Mouse (Mus musculus) right cerebral cortex, postnatal 4 days (tissue): ENCODE results near the gene Myo10.

ENCODE experiments used
- DNase-seq: peaks from one replicate; pipeline ENCODE4 v3.0.0-alpha.2; 2022

Gene Myo10

DNA sequence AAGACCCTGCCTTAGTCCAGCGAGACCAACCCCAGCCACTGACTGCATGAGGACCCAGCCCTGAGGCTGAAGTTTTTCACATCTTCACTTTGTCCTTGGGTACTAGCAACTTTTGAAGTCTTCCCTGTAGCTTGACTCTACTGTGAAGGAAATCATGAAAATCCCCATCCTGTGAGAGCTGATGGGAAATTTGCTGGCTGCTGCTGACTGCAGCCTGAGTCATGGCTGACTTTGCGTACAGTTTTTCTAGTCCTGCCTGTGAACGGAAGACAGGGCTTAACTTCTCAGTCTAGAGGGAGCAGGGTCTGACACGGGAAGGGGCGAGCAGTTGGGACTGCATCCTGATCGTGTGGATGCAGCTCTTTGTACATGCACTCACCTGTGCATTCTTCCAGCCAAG, 30.6 kb downstream of the Myo10 start:
- no peak for DNase-seq

- DNase-seq = no peak
Observed at GRCm38 (mm10) chr15:25653680-25654079, 31.4 kb downstream of the Myo10 start.

DNA sequence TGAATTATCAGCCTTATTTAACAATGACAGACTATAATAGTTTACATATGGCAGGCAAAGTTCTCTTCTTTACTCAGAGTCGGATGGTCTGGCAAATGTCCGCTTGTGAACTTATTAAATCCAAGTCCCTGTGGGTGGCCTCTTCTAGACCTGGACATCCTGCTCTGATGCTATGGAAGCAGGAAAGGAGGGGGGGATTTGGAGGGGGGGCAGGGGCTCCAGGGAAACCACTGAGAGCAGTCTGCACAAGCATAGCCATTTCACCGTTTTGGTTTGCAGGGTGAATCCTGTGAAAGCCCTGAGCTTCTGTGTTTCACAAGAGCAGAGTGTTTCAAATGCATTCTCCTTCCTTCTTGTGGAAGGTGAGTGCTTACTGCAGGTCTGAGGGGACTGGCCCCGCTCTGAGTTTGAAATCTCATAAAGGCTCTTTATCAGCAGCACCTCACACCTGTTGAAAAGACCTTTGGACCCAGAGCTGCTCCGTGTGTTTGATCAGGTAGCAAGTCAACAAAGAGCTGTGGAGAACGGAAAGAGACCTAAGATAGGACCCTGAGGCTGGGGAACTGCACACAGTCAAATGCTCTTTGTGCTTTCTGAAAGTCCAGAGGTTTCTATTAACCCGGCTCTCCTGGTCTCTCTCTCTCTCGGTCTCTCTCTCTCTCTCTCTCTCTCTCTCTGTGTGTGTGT, 40.7 kb downstream of the Myo10 start:
- no peak for DNase-seq

DNA sequence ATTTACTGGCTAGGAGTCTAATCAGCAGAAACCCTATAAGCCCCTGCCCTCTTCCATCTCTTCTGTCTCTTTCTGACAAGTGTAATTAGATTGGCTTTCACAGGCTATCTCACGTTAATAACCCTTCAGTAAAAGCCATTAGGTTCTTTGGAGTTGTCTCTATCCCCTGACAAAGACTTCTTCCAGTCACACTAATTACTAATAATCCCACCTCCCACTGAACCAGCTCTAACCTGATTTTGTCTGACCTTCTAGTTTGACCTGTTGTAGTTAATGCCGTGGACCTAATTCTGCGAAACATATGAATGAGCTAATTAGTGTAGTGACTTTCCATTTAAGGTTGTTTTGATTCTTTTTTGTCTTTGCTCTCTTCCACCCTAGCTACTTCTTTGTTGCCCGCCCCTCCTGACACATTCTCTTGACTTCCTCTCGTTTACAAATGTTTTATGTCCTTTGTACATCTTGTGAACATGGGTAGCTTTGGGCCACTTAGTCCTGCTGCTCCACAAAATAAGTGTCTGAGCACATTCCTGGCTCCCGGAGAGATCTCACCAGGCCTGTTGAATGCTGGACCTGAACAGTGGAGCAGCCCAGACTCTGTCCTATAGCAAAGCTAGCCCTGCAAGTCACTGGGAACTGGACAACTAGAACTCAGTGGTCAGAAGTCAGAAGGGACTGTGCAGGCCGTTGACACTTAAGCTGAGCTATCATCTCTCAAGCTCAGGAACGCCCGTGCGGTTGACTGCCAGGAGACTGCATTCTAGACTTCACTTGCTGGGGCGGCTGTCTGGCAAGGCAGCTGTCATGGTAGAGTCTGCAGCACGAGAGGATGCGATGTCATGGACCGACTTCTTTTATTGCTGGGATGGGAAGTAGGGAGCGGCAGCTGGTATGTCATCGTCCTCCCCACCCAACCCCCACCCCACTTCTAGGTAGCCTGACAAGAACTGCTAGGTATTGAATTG, 47.2 kb downstream of the Myo10 start:
- no peak for DNase-seq

- DNase-seq = no peak
Observed at GRCm38 (mm10) chr15:25673231-25673980, 51.1 kb downstream of the Myo10 start.

DNA sequence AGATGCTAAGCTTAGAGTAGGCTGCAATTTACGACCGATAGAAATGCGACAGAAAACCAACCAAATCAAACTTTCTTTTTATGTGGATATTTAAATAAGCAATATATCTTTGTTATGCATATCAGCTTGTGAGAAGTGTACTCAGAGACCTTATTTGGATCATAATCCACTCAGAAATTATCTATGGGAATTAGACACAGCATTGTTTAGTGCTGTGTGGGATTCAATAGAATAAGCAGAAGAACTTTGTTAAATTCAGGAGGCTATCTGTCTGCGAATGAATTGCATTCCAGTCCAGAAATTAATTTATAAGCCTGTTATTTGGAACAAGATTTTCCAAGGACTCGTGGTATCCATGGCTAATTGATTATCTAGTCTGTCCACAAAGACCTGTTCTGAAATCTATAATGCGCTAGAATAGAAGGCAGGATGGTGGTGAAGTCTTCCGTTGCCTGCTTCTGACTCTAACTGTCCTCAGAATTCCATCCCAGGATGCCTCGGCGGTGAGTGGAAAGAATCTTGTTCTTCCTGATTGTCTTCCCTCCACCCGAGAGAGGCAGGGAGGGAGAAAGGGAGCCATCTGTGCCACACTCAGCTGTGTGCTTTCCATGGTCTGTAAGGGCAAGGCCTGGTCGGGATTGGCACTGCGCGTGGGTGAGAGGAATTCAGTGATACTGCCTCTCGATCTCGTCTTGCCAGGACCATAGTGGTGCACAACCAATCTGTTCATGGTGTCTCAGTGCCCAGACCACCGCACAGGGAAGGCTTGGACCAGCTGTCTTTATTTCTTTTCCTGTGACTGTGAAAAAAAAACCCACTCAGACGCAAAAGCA, 52.0 kb downstream of the Myo10 start:
- peak; percentile 23 for DNase-seq

DNA sequence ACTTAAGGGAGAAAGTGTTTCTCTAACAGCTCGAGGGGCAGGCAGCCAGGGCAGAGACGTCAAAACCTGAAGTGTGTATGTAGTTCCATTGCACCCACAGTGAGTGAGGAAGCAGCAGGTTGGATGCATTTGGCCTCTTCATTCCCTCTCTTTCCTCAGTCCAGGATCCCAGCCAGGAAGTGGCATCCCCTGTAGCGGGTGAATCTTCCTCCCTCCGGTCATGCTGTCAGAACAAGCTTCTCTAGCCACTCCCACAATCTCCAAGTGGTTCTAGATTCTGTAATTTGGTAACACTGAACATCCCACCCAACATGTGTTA, 52.6 kb downstream of the Myo10 start:
- DNase-seq = no peak

- no peak for DNase-seq
Observed at GRCm38 (mm10) chr15:25675359-25675758, 53.0 kb downstream of the Myo10 start.

DNA sequence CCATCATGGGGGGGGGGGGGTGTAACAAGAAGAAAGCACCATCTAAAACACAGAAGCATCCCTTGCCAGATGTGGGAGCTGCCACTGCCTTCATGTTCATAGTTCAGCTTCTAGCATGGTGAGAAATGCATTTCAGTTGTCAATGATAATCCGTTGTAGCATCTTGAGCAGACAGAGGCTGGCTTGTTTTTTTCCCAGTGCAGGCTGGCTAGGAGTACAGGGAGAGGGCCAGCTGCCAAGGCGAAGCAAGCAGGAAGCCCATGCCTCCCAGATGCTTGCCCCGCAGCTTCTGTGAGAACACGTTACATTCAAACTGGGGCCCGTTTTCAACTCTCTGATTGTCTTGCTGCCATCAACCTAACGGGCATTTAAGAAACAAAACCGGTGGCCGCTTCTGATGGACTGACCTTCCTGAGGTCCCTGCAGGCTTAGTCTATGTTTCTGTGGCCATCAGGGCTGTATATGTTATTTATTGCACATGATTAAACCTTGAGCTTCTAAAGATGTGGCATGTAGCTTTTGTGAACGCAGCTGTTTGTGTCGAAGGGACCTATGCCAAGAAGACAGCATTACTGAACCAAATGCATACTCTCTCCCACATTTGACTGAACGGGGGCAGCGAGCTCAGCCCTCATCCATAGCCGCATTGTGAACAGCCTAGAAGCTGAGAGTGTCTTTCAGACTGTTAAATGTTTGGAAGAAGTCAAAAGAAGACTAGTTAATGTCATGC, 53.9 kb downstream of the Myo10 start:
- DNase-seq = peak; percentile 55

GRCm38 (mm10) chr15:25679081-25679480, 56.8 kb downstream of the Myo10 start:
- DNase-seq = no peak

DNA sequence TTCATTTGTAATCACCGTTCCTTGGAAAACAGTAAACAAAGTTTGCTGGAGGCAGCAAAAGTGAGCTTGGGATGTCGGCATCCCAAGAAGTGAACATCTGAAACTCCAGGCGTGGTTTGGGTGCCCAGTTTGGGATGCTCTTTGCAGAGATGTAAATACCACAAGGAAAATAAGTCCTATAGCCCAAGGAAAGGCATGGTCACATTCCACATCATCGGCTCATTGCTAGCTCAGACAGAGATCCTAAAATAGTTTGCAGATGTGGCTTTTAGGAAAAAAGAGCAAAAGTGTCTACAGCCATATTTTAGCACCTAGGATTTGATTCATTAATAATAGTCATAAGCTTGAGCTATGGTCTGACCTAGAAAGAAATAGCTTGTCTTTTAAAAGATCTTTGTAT, 57.3 kb downstream of the Myo10 start:
- DNase-seq = no peak

DNA sequence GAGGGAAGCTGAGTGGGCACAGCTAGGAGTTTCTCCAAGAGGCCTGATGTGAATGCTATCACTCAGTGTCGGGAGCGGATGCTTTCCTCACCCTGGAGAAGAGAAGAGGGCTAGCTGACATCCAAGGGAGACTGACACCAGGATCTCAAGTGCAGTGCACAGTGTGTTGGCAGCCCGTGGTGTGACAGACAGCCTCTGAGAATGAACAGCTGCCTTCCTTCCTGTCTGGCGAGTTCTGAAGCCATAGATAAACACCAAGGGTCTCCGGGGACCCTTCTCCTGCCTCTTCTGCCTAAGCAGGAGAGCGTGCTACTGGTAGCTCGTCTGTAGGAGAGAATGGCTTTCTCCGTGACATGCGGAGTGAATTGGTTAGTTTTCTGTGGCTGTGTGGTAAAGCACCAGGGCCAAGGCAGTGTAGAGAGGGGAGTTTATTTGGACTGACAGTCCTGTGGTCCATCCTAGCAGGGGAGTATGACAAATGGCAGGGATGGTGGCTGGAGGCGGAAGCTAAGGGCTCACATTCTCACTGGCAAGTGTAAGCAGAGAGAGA, 58.0 kb downstream of the Myo10 start:
- DNase-seq = no peak

GRCm38 (mm10) chr15:25682953-25683507, 60.7 kb downstream of the Myo10 start:
- no peak for DNase-seq

GRCm38 (mm10) chr15:25685186-25685585, 62.9 kb downstream of the Myo10 start:
- DNase-seq = no peak

GRCm38 (mm10) chr15:25688424-25689283, 66.3 kb downstream of the Myo10 start:
- no peak for DNase-seq

DNA sequence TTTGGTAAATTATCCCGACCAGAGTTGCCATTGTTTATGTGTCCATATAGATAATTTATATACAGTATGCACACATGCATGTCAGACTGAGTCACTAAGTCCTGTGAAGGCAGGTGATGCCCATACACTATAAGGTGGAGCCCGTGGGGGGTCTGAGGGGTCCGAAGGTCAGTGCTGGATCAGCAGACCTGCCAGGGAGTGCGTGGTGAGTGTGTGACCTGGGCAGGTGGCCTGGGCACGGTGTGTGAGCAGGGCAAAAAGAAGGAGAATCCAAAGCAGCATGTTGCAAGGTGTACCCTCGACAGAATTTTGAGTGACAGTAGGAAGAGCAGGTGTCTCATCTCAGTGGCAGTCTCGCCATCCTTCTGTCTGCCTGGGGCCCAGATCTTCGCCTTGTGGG, 67.2 kb downstream of the Myo10 start:
- DNase-seq = no peak

DNA sequence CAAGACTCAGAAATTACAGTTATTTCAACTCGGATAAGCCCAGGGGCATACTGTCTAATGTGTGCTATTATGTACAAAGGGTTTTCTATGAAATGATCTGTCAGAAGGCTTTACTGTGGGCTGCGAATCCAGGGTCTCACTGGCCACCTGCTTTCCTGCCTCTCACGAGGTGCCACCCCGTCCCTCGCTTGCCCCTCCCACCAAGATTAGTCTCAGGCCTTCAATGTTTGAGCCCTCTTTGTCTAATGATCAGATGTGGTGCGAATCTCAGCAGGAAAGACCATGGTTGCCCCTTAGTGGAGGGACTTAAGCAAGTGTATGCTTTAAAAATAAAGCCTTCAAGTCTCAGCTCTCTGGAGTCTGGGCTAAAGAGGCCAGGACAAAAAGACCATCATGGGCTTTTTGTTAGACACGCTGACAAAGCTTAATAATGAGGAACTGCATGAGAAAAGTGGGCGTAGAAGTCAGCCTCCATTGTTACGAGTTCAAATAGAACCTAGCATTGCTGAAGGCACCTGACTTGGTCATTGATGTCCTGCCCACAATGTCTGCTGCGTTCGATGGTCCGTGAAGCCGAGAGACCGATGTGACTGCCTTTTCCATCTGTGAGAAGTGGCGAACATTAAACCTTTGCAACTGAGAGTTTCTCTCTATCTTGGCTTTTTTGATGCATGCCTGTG, 67.9 kb downstream of the Myo10 start:
- DNase-seq = no peak

- DNase-seq = no peak
Observed at GRCm38 (mm10) chr15:25690746-25691105, 68.4 kb downstream of the Myo10 start.

DNA sequence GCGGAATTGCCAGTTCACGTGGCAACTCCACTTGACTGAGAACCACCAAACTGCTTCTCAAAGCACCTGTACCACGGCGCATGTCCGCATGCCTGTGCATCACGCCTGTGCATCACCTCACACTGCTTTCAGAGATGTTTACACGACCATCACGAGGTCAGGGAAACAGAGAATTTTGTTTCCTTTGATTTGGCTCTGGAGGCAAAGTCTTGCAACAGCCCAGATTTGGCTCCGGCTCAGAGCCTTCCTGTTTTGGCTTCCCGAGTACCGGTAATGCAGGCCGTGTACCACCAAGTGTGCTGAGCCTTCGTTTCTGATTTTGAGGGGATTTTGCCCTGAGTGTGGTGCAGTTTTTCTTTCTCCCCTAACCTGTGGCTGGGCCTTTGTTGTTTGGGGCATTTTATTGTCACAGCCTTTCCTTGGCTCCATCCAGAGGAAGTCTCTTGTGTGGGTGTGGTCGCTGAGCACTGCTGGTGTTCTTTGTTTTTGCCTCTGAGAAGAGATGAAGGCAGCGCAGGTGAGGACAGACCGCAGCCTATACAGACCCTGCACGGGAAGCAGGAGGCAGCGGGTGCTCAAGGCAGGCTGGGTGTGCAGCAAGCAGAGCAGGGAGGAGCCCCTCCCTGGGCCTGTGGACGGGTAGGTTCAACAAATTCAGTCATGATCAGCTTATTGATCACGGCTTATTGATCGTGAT, 70.1 kb downstream of the Myo10 start:
- no peak for DNase-seq
